Mouse (Mus musculus): ENCODE measurements at regions not wholly inside any gene's neighbourhood (a gene's known extent, or its start where the extent isn't known, plus 50 kb on each side); places are given as distances from the start of the nearest gene placed in this dataset.

DNA sequence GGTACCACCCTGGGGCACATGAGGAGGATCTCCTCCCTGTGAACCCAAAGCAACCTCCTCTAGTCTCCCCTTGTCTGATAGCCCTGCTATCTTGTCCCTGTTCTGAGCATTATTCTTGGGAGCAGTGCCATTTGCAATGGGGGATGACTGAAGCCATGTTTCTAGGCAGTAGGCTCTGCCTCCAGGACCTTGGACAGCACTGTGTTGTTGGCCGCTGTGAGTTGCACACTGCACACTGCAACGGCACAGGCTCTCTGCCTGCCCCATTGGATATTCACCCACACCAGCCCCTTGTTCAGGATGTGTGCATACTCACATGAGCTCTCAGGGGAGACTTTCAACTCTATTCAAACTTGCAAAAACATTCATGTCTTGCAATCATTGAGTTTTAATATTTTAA lies 304.8 kb downstream of the Cdh26 start:
- H3K36me3 ChIP-seq (replicated peaks in 1 of 2; ENCODE audit: control insufficient read depth in 1 of 2, insufficient read depth in 1 of 2, low read length in 1 of 2) = no peaks in the 10 kb centered on the region
- in situ Hi-C loops (cut with MboI; ENCODE audit: low pct_ligation_motif_present, low pct_unique_long_range_greater_than_20kb, low sequenced_read_pairs) = no loop called here
- dilution Hi-C loops (cut with MboI; ENCODE audit: extremely low pct_ligation_motif_present, extremely low pct_unique_long_range_greater_than_20kb, low sequenced_read_pairs) = no loop called here
- H3K27me3 ChIP-seq (replicated peaks) = no peaks in the 10 kb centered on the region
- no peaks in the 10 kb centered on the region for H3K79me2 ChIP-seq (replicated peaks; ENCODE audit: control insufficient read depth, extremely low read depth, insufficient read depth, poor library complexity, severe bottlenecking)
- H3K4me3 ChIP-seq (replicated peaks in 1 of 3; ENCODE audit: low read depth in 2 of 3, low read length in 2 of 3, poor library complexity in 1 of 3) = no peak overlapping the region
- no peaks in the 10 kb centered on the region for H3K4me1 ChIP-seq (ENCODE audit: control insufficient read depth in 1 of 2, insufficient read depth in 2 of 2)
- no peak overlapping the region for H3K27ac ChIP-seq (ENCODE audit: insufficient read depth, low read depth)
- peaks cover 85% of the 10 kb centered on the region for H3K9me3 ChIP-seq (replicated peaks; ENCODE audit: low read length)
- H3K9ac ChIP-seq (ENCODE audit: insufficient read depth, low read depth) = no peak overlapping the region
- H3K4me2 ChIP-seq (ENCODE audit: insufficient read depth, low read depth, poor library complexity, severe bottlenecking) = no peak overlapping the region
- no peak for DNase-seq (ENCODE audit: extremely low read depth)
- no peak for TF ChIP-seq RAD21 (IDR thresholded peaks at IDR 0.05; ENCODE audit: low read depth, low read length)
- no peak for TF ChIP-seq UBTF (IDR thresholded peaks at IDR 0.05; ENCODE audit: low read depth, low read length)
- no peak for TF ChIP-seq MAX (IDR thresholded peaks at IDR 0.05; ENCODE audit: low read length)
- TF ChIP-seq TCF12 (IDR thresholded peaks at IDR 0.05; ENCODE audit: low read depth, low read length) = no peak
- TF ChIP-seq JUND (conservative IDR thresholded peaks at IDR 0.05; ENCODE audit: low read depth, low read length) = no peak
- TF ChIP-seq IRF4 (IDR thresholded peaks at IDR 0.05; ENCODE audit: low read depth, low read length) = no peak
- TF ChIP-seq POLR2A (IDR thresholded peaks at IDR 0.05; ENCODE audit: low read depth, low read length) = no peak
- no peak for TF ChIP-seq E2F4 (IDR thresholded peaks at IDR 0.05; ENCODE audit: insufficient replicate concordance, low read depth, low read length)
- no peak for TF ChIP-seq MEF2A (IDR thresholded peaks at IDR 0.05; ENCODE audit: borderline replicate concordance, low read depth, low read length)
- no peak for TF ChIP-seq MAZ (IDR thresholded peaks at IDR 0.05; ENCODE audit: low read depth, low read length)
- no peak for TF ChIP-seq NRF1 (IDR thresholded peaks at IDR 0.05; ENCODE audit: low read depth, low read length)
- no peak for TF ChIP-seq JUN (IDR thresholded peaks at IDR 0.05; ENCODE audit: insufficient read depth, low read depth, low read length)
- TF ChIP-seq EP300 (IDR thresholded peaks at IDR 0.05; ENCODE audit: low read length) = no peak
- TF ChIP-seq SMC3 (IDR thresholded peaks at IDR 0.05; ENCODE audit: low read depth, low read length) = no peak
- TF ChIP-seq TBP (conservative IDR thresholded peaks at IDR 0.05; ENCODE audit: low read depth, low read length) = no peak
- TF ChIP-seq RCOR1 (conservative IDR thresholded peaks at IDR 0.05; ENCODE audit: low read depth, low read length) = no peak
- no peak for TF ChIP-seq ELF1 (IDR thresholded peaks at IDR 0.05; ENCODE audit: low read depth, low read length)

DNA sequence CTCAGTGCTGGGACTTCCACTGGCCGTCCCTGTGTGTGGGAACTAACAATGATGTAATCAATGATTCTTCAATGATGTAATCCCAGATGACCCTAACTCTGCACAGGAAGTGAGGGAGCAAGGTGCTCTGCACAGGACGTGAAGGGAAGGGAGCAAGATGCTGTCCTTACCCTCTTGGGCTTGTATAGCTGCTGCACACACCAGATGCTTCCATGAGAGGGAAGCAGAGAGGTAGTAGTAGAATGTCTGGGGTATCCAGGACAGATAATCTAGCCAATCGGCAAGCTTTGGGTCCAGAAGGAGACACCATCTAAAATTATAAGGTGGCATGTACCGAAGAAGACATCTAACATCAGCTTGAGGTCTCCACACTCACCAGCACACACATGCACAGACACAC lies 314.3 kb downstream of the Cdh26 start:
- no peak overlapping the region for H3K4me2 ChIP-seq (ENCODE audit: insufficient read depth, low read depth, poor library complexity, severe bottlenecking)

More for the DNA sequence above, 314.3 kb downstream of the Cdh26 start:
- dilution Hi-C loops (cut with MboI; ENCODE audit: extremely low pct_ligation_motif_present, extremely low pct_unique_long_range_greater_than_20kb, low sequenced_read_pairs) (no loop called here), in situ Hi-C loops (cut with MboI; ENCODE audit: low pct_ligation_motif_present, low pct_unique_long_range_greater_than_20kb, low sequenced_read_pairs) (no loop called here)
- Histone ChIP-seq H3K36me3 (replicated peaks in 1 of 2; ENCODE audit: control insufficient read depth in 1 of 2, insufficient read depth in 1 of 2, low read length in 1 of 2) (no peaks in the 10 kb centered on the region), H3K9me3 (replicated peaks; ENCODE audit: low read length) (peaks cover 63% of the 10 kb centered on the region), H3K4me1 (ENCODE audit: control insufficient read depth in 1 of 2, insufficient read depth in 2 of 2) (no peaks in the 10 kb centered on the region), H3K27me3 (replicated peaks) (no peaks in the 10 kb centered on the region), H3K79me2 (replicated peaks; ENCODE audit: control insufficient read depth, extremely low read depth, insufficient read depth, poor library complexity, severe bottlenecking) (no peaks in the 10 kb centered on the region), H3K9ac (ENCODE audit: insufficient read depth, low read depth) (no peak overlapping the region), H3K27ac (ENCODE audit: insufficient read depth, low read depth) (no peak overlapping the region), H3K4me3 (replicated peaks in 1 of 3; ENCODE audit: low read depth in 2 of 3, low read length in 2 of 3, poor library complexity in 1 of 3) (no peak overlapping the region)
- no peak for DNase-seq (ENCODE audit: extremely low read depth)
- TF ChIP-seq ZMIZ1 (IDR thresholded peaks at IDR 0.05; ENCODE audit: low read depth, low read length) (no peak), ZKSCAN1 (IDR thresholded peaks at IDR 0.05; ENCODE audit: borderline replicate concordance, low read depth, low read length) (no peak), JUND (conservative IDR thresholded peaks at IDR 0.05; ENCODE audit: low read depth, low read length) (no peak), MEF2A (IDR thresholded peaks at IDR 0.05; ENCODE audit: borderline replicate concordance, low read depth, low read length) (no peak), IRF4 (IDR thresholded peaks at IDR 0.05; ENCODE audit: low read depth, low read length) (no peak), ELF1 (IDR thresholded peaks at IDR 0.05; ENCODE audit: low read depth, low read length) (no peak), SMC3 (IDR thresholded peaks at IDR 0.05; ENCODE audit: low read depth, low read length) (no peak), TBP (conservative IDR thresholded peaks at IDR 0.05; ENCODE audit: low read depth, low read length) (no peak), JUN (IDR thresholded peaks at IDR 0.05; ENCODE audit: insufficient read depth, low read depth, low read length) (no peak), NRF1 (IDR thresholded peaks at IDR 0.05; ENCODE audit: low read depth, low read length) (no peak), MAX (IDR thresholded peaks at IDR 0.05; ENCODE audit: low read length) (no peak), PAX5 (IDR thresholded peaks at IDR 0.05; ENCODE audit: low read length) (no peak), MAZ (IDR thresholded peaks at IDR 0.05; ENCODE audit: low read depth, low read length) (no peak), RAD21 (IDR thresholded peaks at IDR 0.05; ENCODE audit: low read depth, low read length) (no peak), CTCF (conservative IDR thresholded peaks at IDR 0.05 in 1 of 2, IDR thresholded peaks at IDR 0.05 in 1 of 2; ENCODE audit: low read depth in 2 of 2, low read length in 2 of 2) (no peak), ETS1 (conservative IDR thresholded peaks at IDR 0.05; ENCODE audit: low read depth, low read length) (no peak), MYC (IDR thresholded peaks at IDR 0.05; ENCODE audit: low read depth, low read length) (no peak), USF1 (IDR thresholded peaks at IDR 0.05; ENCODE audit: low read depth, low read length) (no peak)
